Mouse (Mus musculus) midbrain, postnatal 0 days (tissue): ENCODE results near the gene Ttll11. TPM values are rescaled to one million over a fixed set of nuclear protein-coding genes. Genes with fewer than 3 reads are reported as not detected.

Source experiments
- ATAC-seq: fragments of 200-750 bp; cut with Nextera tagmentation; 2 replicates; pipeline ENCODE4 v1.8.0; 2017; ENCODE audit warnings: moderate number of reproducible peaks, mild to moderate bottlenecking, moderate TSS enrichment, moderate library complexity; ENCODE audit not compliant: low FRiP score
- DNase-seq: peaks from one replicate; pipeline ENCODE4 v3.0.0-alpha.2; 2015; ENCODE audit warnings: low spot score
- H3K27ac ChIP-seq: fragments of 300-500 bp; sonication (generic); 2 replicates; pipeline ENCODE4 v1.5.1; 2014; ENCODE audit warnings: low read depth, mild to moderate bottlenecking, low read length, mixed read lengths
- H3K27me3 ChIP-seq: fragments of 300-500 bp; sonication (generic); 2 replicates; pipeline ENCODE4 v1.6.1; 2014; ENCODE audit warnings: low read length, control low read depth, mixed read lengths; ENCODE audit not compliant: insufficient read depth
- H3K36me3 ChIP-seq: fragments of 300-500 bp; sonication (generic); 2 replicates; pipeline ENCODE4 v1.6.1; 2014; ENCODE audit warnings: low read length, control low read depth, mixed read lengths; ENCODE audit not compliant: insufficient read depth
- H3K4me1 ChIP-seq: fragments of 300-500 bp; sonication (generic); 2 replicates; pipeline ENCODE4 v1.6.1; 2014; ENCODE audit warnings: mild to moderate bottlenecking, control low read depth, antibody characterized with exemption, low read length, mixed read lengths; ENCODE audit not compliant: insufficient read depth
- H3K4me2 ChIP-seq: fragments of 300-500 bp; sonication (generic); 2 replicates; pipeline ENCODE4 v1.6.1; 2014; ENCODE audit warnings: low read depth, mild to moderate bottlenecking, low read length, mixed read lengths; ENCODE audit not compliant: poor library complexity, severe bottlenecking
- H3K4me3 ChIP-seq: fragments of 300-500 bp; sonication (generic); 2 replicates; pipeline ENCODE4 v1.5.1; 2014; ENCODE audit warnings: low read depth, mild to moderate bottlenecking, low read length, moderate library complexity
- H3K9ac ChIP-seq: fragments of 300-500 bp; sonication (generic); replicated peaks from 2 replicates; pipeline ENCODE4 v1.6.1; 2014; ENCODE audit warnings: mild to moderate bottlenecking, low read length, moderate library complexity, mixed read lengths; ENCODE audit not compliant: poor library complexity, severe bottlenecking
- H3K9me3 ChIP-seq: fragments of 300-500 bp; sonication (generic); 2 replicates; pipeline ENCODE4 v1.6.1; 2016; ENCODE audit warnings: low read length, control low read depth
- CTCF ChIP-seq: IDR thresholded peaks from 2 replicates; pipeline ENCODE4 v1.5.1; 2016; ENCODE audit warnings: antibody characterized with exemption, mild to moderate bottlenecking
- WGBS: fragments of 180-500 bp; shearing (Covaris S2); extraction: QIAGEN DNeasy Blood & Tissue Kit; methylation state at CpG from one replicate; pipeline ENCODE4 v1.1.7; 2014; 5-methylcytosine and 5-hydroxymethylcytosine counted together
- polyA plus RNA-seq: library from polyadenylated mRNA; unstranded; fragments of >200 nt; fragmentation: Nextera tagmentation; extraction: Ambion mirVana; gene quantifications from 2 replicates; pipeline ENCODE4 v1.2.1, GENCODE M21; 2015
- total RNA-seq: library from RNA; depleted of rRNA; stranded (reverse); fragments of >200 nt; gene quantifications from 2 replicates; pipeline ENCODE4 v1.2.3, GENCODE M21; 2014

Ttll11 gene
- total and polyA plus RNA-seq, 2 experiments from 2014 or later = 7.8 to 15.8 TPM

DNA sequence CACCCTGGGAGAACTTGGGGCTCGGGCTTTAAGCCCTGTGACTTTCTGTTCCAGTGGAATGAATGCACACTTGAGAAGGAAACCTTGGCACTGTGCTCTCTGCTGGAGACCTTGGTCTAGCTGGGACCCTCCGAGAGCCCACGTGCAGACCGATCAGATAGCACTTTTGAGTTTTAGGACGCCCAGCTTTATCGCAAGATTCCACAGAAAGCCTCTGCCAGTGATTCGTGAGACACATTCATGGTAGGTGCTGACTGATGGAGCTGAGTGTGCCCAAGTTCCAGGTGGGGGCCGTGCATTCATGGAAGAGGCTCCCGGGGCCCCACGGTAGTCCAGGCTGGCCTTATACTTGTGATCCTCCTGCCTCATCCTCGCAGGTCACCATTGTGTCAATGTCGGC lies 210.3 kb downstream of the Ttll11 start:
- ATAC-seq (no peak), DNase-seq (no peak)
- Histone ChIP-seq H3K36me3 (no peaks in the 10 kb centered on the region), H3K27ac (no peak overlapping the region), H3K4me2 (no peak overlapping the region), H3K4me3 (no peak overlapping the region), H3K9me3 (no peaks in the 10 kb centered on the region), H3K4me1 (no peaks in the 10 kb centered on the region), H3K27me3 (no peaks in the 10 kb centered on the region), H3K9ac (no peak overlapping the region)
- no peak for TF ChIP-seq CTCF
- WGBS = 88% methylated on average over 12 of the region's 12 CpGs

GRCm38 (mm10) chr2:35768538-35769238 lies 211.0 kb downstream of the Ttll11 start:
- DNase-seq = no peak

DNA sequence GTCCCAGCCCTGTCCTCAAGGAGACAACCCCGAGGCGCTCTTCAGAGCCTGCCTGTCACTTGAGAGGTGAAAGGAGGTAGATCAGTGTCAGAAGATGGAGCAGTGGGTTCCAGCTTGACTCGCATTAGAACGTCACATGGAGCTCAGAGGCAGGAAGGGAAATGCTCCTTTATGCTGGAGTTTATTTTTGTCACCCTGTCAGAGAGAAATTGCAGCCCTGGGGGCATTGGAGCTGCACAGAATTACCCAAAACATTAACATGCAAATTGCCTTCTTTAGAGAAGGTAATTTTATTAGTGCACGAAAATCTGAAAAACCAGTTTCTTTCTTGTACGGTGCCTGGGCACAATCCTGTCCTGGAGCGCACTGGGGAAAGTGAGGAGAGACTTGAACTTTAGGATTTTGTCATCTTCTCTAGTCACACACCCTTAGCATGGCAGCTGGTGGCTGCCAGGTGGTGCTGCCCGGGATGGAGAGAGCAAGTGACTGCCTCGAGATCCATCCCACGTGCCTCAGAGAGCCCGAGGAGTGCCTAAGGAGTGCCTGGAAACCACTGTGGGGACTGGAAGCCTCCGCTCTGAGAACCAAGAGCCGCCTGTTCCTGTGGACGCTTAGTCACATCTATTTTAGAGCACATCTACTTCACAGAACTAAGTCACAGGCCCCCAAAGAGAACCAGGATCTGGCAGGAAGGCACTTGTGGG lies 211.7 kb downstream of the Ttll11 start:
- H3K27ac ChIP-seq = no peak overlapping the region
- H3K4me1 ChIP-seq = no peaks in the 10 kb centered on the region
- peak; percentile 22 for DNase-seq
- no peaks in the 10 kb centered on the region for H3K27me3 ChIP-seq
- H3K4me3 ChIP-seq = no peak overlapping the region
- H3K9ac ChIP-seq = no peak overlapping the region
- H3K4me2 ChIP-seq = no peak overlapping the region
- no peak for TF ChIP-seq CTCF
- no peaks in the 10 kb centered on the region for H3K9me3 ChIP-seq
- ATAC-seq = no peak
- 44% methylated on average over 14 of the region's 14 CpGs for WGBS
- H3K36me3 ChIP-seq = no peaks in the 10 kb centered on the region

More at GRCm38 (mm10) chr2:35768538-35769238, 211.0 kb downstream of the Ttll11 start:
- Histone ChIP-seq H3K27ac (no peak overlapping the region), H3K9ac (no peak overlapping the region), H3K36me3 (no peaks in the 10 kb centered on the region), H3K9me3 (no peaks in the 10 kb centered on the region), H3K27me3 (no peaks in the 10 kb centered on the region), H3K4me3 (no peak overlapping the region), H3K4me1 (no peaks in the 10 kb centered on the region), H3K4me2 (no peak overlapping the region)
- 55% methylated on average over 4 of the region's 4 CpGs for WGBS
- no peak for ATAC-seq
- no peak for TF ChIP-seq CTCF

DNA sequence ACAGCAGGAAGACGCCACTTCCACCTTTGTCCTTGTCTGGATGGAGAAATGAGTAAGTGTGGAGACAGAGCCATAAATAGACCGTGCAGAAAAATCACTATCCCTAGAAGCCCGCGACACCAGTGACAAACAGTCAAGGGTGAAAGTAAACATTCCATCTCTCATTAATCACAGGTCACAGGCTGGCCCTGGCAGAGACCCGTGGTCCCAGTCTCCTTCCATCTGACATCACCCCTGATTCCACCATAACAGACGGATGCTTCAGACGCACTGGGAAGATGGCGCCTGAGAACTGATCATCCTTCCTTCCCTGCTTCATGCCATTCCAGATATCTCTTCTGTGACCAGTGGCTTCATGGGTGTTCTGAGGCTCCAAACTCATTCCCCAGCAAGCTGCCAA lies 215.4 kb downstream of the Ttll11 start:
- Histone ChIP-seq H3K4me2 (no peak overlapping the region), H3K9me3 (no peaks in the 10 kb centered on the region), H3K27me3 (no peaks in the 10 kb centered on the region), H3K36me3 (no peaks in the 10 kb centered on the region), H3K4me3 (no peak overlapping the region), H3K9ac (no peak overlapping the region), H3K27ac (no peak overlapping the region), H3K4me1 (no peaks in the 10 kb centered on the region)
- ATAC-seq (no peak), DNase-seq (no peak)
- no peak for TF ChIP-seq CTCF
- 91% methylated on average over 8 of the region's 8 CpGs for WGBS

DNA sequence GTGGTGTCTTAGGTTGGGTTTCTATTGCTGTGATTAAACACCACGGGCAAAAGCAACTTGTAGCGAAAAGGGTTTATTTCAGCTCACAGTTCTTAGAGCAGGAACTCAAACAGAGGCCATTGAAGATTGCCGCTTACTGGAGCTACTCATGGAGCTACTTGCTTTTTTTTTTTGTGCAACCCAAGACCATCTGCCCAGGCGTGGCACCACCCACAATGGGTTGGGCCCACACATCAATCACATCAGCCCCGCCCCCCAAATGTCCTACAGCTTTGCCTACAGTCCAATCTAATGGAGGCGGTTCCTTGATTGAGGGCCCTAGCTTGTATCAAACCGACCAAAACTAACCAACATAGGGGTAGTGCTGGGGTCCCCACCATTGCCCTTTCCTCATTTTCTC lies 215.9 kb downstream of the Ttll11 start:
- no peak for TF ChIP-seq CTCF
- no peak for DNase-seq
- 93% methylated on average over 7 of the region's 7 CpGs for WGBS

DNA sequence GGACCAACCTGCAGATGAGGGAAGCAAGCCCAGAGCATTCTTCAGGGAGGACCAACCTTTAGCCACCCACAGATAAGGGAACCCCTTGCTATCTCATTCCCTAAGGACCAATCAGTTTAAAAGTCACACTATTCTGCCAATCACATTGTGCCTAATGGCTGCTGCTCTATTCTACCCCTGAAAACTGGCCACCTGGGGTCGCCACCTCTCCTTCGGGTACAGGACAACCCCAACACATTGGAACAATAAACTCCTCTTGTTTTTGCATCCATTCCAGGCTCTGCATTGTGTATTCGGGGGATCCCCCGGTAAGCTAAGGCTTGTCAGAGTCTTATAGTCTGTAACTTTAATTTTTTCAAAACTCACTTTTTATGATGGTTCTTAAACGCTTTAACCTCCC lies 218.3 kb downstream of the Ttll11 start:
- no peak for ATAC-seq

More for the DNA sequence above, 215.9 kb downstream of the Ttll11 start:
- no peak overlapping the region for H3K9ac ChIP-seq
- no peaks in the 10 kb centered on the region for H3K4me1 ChIP-seq
- no peak overlapping the region for H3K4me2 ChIP-seq
- ATAC-seq = no peak
- H3K9me3 ChIP-seq = no peaks in the 10 kb centered on the region
- H3K27me3 ChIP-seq = no peaks in the 10 kb centered on the region
- H3K4me3 ChIP-seq = no peak overlapping the region
- H3K36me3 ChIP-seq = no peaks in the 10 kb centered on the region
- no peak overlapping the region for H3K27ac ChIP-seq

More for the DNA sequence above, 218.3 kb downstream of the Ttll11 start:
- H3K9me3 ChIP-seq = no peaks in the 10 kb centered on the region
- 90% methylated on average over 5 of the region's 5 CpGs for WGBS
- H3K36me3 ChIP-seq = no peaks in the 10 kb centered on the region
- no peaks in the 10 kb centered on the region for H3K27me3 ChIP-seq
- H3K4me1 ChIP-seq = no peaks in the 10 kb centered on the region
- DNase-seq = no peak
- TF ChIP-seq CTCF = no peak
- H3K9ac ChIP-seq = no peak overlapping the region
- no peak overlapping the region for H3K27ac ChIP-seq
- H3K4me3 ChIP-seq = no peak overlapping the region
- H3K4me2 ChIP-seq = no peak overlapping the region
